Mouse (Mus musculus): Measurements from ENCODE around the gene Apoa1.
A peak's percentile ranks its signal among the peaks of the same experiment; 100 is the strongest.

The Apoa1 gene

GRCm38 (mm10) chr9:46268343-46268873 is 40.0 kb downstream of the Apoa1 start, which contains the start of gene Apoa5:
Gene Apoa5 (plus strand): TSS chr9:46268633.
- no peak for DNase-seq

DNA sequence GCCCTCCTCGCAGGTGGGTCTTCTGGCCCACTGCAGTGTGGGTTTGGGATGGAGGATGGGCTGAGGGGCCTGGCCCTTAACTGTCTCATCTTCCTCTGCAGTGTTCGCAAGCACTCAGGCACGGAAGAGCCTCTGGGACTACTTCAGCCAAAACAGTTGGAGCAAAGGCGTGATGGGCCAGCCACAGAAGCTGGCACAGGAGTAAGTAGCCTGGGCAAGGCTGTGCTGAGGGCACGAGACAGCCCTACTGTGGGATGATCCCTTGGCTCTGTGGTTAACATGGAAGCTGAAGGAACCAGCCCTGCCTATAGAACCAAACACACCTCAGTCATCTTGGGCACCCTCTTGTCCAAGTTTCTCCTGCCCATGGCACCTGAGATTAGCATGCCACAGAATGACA is 40.7 kb downstream of the Apoa1 start:
- DNase-seq = no peak

- no peak for DNase-seq
Observed at GRCm38 (mm10) chr9:46270782-46271181, 42.4 kb downstream of the Apoa1 start.

- DNase-seq = no peak
Observed at GRCm38 (mm10) chr9:46272070-46272469, 43.7 kb downstream of the Apoa1 start.

DNA sequence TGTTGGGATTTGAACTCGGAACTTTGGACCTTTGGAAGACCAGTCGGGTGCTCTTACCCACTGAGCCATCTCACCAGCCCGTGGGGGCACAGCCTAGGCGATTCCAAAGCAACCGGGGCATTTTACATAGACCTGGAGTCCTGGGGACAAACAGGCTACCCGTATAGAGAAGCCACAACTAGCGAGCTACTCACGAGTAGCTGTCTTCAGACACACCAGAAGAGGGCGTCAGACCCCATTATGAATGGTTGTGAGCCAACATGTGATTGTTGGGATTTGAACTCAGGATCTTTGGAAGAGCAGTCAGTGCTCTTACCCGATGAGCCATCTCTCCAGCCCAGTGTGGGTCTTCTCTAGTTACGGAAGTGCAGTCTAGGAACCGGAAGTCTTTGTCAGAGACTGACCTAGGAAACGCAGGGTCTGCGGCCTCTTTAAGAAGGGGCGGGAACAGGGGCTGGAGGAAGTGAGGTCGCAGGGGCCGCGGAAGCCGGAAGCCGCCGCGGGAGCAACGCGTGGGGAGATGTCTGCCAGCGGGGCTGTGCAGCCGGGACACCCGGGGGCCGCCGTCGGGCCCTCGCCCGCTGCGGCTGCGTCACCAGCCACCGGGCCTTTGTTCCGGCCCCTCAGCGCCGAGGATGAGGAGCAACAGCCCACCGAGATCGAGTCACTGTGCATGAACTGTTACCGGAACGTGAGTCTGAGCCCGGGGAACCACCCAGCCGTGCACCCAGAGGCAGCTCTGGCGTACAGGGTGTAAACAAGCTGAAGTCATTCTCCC is 44.5 kb downstream of the Apoa1 start, which contains the start of gene Zpr1:
Gene Zpr1 (plus strand): TSS at position 388 of the 778 bp plus-strand sequence.
- DNase-seq = peak; percentile 95

DNA sequence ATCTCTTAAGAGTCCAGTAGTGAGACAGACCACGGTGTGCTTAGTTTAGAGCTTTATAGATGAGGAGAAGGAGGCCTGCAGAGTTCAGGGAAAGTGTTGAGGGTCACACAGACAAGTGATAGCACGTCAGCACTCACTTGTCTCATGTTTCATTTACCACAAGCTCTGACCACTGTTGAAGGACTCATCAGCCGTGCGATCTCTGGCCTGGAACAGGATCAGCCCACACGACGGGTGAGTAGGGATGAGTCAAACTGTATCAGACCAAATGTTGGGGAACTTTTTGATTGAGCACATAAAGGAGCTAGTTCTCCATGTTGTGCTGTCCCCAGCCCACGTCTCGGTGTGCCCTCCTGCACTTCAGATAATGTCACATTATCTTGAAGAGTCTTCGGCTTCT is 46.1 kb downstream of the Apoa1 start:
- no peak for DNase-seq

Data from embryo, embryonic 11 days (tissue).